Mouse (Mus musculus) layer of hippocampus, postnatal 14 days (tissue): ENCODE measurements at regions not wholly inside any gene's neighbourhood (a gene's known extent, or its start where the extent isn't known, plus 50 kb on each side); places are given as distances from the start of the nearest gene placed in this dataset.
"Not testable (repeated sequence)": the region's sequence is repeated elsewhere in the genome, so short reads cannot be mapped to it uniquely, and the experiment has no call there.

Experiments used
- DNase-seq, 2 experiments: peaks; one replicate each; pipeline ENCODE4 v3.0.0; 2021 to 2022; ENCODE audit warnings: low spot score in 2 of 2, mixed read lengths in 1 of 2

DNA sequence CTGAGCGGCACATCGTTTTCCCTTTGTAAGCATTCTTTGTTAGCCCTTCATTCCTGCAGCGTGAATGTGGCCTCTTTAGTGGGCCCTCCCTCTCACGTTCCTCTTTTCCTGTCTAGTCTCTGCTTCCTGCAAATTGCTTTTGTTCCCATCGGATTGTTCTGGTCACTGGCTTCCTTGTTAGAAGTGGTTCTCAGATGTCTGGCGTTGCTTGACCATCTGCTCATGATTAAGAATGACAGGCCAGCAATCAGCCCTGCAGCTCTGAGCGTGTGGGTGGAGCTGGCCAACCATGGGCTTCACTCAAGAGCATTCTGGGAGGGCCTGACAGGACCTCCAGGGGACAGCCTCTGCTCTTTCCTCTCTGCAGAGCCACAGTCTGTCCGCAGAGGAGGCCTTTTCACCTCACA lies 297.5 kb downstream of the Eipr1 start:
- no peak for DNase-seq

DNA sequence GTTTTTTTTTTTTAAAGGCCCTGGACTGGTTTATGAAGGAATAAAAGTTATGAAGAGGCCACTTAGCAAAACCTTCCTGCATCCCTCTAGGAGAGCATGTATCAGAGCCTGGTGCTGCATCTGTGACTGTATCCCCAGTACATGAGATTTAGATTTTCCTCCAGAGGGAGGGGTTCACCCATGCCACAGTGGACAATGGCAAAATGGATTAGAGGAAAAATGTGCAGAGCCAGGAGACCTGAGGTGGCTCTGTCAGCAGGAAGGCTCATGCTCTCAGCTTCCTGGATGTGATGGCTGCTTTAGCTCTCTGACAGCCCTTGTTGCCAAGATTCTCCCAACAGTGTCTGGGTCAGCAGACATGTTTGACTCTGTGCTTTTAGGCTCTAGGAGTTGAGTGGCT lies 298.2 kb downstream of the Eipr1 start:
- no peak for DNase-seq

DNA sequence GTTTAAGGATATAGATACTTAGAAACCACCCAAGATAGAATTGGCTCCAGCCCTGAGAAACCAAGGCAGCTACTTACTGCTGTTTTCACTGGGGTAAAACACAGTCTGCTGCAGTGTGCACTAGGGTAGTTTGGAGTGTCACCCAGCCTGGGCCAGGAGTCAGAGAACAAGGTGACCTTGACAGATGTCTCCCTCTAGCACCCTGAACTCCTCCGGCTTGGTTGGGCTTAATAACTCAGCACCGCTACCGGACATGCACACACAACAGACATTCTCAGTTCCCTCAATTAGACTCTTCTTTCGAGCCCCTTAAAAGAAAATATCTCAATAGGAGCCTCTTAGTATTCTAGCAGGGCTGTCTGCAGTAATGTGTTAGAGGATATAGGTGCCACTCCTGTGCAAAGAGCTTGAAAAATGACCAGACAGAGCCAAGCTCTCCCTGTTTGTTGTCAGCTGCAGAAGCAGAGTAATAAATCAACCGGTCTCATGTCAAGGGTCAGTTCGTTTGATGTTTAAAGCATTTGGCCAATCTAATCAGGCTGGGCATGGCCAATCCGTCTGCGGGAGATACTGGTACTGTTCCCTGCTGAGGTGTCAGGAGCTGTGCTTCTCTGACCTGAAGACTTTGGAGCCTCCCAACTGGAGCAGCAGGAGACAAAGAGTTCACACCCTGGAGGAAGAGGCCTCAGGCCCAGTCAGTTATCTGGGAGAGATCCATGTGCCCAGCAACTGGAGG lies 299.1 kb downstream of the Eipr1 start:
- no peak for DNase-seq

DNA sequence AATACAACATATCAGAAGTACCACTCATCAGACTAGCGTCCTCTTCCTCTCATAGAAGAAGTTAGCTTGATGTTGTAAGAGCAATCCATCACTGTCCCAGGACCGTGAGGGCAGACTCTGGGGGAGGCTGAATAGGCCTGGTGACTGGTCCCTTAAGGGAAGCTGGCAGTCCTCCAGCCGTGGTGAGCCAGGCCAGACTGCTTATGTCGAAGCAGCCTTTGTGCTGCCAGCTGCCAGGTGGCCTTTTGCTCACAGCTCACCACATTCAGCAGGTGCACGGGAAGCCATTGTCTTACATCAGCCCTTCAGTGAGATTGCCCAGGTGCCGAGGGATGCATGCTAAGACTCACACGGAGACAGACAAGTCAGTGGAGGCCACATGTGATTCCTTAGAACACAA lies 302.8 kb downstream of the Eipr1 start:
- no peak for DNase-seq

DNA sequence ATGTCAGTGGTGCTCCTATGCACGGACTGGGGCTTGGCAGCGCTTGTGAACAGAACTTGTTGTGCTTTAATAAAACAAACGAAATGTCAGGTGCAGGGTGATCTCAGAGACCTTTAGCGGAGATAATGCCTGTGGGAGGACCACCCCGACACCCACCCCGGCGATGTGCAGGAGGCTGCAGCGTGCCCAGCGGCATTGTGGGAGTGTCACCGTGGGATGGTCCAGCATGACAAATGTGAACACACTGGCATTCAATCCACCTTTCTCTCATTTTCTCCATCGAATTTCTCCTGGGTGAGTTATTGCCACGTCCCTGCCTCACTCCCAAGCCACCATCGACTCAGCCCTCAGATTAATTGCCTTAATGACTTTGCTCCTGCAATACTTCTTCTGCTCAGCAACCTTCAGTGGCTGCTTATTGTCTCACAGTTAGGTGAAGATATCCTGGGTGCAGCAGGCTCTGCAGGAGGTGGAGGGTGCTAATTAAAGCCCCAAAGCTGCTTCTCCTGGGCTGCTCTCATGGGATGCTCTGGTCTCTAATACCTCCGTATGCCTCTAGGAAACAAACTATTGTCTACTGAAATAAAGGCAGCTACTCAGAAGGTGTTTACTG lies 310.5 kb downstream of the Eipr1 start:
- no peak for DNase-seq

DNA sequence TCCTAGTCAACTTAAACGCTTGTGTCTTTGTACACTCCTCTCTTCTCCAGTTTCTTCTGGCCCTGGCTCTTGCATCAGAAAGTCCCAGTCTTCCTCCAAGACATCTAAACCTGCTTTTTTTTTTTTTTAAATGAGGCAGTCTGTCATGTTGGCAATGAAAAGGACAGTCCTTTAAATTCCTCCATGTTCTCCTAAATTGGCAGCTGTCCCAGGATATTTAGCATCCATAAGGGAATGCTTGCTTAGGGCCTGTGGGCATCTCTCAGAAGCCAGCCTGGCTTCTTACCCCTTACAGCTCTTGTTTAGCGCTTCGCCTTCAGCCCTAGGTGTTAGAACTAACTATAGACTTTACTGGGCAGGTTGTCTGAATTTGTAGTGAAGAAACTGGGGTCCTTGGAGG lies 311.2 kb downstream of the Eipr1 start:
- no peak for DNase-seq

DNA sequence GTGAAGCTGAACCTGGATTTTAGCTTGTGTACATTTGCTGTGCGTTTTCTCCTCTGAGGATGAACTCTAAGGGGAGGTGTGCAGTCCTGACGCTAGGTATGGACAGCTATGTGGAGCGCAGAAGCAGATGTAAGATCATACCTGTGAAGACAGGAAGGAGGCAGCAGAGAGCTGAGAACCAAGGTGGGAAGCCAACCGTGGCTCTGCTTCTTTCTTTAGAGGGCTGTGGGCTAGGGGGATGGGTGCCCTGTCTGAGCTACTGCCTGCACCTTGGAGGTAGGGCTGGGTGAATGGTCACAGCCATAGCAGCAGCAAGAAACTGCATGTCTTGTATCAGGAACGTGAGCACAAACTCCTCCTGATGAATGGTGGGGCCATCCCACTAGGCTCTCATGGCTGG lies 316.6 kb downstream of the Eipr1 start:
- DNase-seq: no peak

DNA sequence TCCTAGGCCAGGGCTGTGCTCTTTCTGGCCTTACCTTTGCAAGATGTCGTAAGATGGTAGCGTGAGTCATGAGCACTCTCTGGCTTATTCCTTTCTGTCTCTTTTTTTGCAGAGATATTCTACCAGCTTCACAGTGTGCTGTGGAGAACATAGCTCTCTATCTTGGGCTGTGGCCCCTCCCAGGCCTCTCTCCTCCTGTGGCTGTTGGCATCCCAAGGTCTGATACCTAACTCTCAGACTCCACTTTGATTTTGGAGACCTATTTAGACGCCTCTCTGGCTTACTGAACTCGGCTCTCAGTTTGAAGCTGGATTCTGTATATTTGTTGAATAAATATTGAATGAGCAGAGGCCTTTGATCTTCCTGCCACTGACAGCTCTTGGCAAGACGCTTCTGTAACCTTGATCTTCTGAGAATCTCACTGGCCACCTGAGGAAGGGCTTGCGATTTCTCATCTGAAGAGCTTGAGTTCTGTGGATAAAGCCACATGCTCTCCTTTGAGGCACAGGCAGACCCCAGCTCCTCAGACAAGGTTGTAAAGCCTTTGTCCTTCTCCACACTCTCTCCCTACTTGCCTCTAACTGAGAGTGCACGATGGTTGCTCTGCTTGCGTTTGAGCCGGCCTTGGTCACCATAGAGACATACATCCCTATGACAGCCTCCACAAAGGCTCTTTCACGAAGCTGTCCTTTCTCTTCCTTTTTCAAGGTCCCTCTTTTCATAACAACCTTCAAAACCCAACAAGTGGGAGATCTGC lies 323.7 kb downstream of the Eipr1 start:
- no peak for DNase-seq

DNA sequence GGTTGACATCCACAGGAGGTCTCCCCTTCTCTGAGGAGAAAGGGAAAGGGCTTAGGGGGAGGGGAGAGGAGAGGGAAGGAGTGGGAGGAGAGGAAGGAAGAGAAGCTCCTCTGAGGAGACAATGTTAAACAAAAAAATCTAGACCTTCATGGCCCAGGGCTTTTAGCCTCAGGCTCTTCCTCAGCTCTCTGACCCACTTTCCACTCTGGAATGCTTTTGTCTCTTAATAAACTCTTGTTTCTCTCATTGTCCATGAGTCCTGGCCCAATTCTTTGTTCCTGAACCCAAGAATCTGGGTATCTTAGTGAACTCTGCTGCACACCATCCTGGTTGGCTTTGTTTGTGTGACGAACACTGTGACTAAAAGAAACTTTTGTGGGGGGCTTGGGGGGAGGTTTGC lies 325.0 kb downstream of the Eipr1 start:
- no peak for DNase-seq

DNA sequence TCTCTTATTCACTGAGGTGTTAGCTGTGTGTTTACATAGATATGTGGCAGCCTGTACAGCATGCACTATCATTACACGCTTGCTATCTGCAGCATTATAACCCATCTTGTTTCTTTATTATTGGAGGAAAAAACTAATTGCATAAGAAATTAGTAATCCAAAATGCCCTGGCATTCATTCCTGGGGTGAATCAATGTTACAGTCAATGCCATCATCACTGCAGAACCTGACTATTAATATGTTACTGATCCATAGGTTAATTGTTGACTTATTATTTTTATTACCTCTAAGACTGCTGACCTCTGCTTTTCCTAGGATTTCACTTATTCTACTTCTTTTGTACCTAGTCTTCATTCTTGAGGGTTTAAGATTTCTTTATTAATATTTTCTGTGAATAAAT lies 327.4 kb downstream of the Eipr1 start:
- no peak for DNase-seq

DNA sequence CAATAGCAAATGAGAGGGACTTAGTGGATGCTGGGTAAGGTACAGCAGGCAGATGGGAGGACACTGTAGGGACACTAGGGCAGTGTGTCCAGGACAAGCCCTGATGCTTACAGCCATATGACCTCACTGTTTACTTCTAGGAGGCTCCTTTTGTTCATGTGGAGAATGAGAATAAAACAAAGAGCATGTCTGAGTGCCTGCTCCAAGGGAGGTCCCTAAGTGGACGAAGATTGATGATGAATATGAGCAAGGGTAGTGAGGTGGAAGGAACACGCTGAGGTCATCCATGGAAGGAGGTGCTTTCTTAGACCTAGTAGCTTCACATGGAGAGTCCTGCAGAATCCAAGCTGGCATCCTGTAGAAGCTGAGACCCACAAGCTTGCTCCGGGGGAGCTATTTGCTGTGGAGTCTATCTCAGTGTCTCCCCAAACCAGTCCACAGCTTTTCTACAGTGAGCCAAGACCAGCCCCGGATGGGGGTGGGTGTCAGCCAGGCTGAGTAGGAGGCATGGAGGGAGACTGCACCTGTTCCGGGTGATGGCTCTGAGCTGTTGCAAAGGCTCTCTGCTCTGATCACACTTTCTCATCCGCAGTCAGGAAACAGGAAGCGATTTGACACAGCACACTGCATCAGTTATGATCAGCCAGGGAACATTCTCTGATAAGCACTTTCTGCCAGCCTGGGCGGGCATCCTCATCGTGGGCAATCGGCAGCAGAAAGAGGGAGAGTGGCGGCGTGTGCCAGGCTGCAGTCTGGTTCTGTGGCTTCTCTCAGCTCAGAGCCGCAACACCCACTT lies 332.0 kb downstream of the Eipr1 start:
- peak; percentile 66 to 87 for DNase-seq

DNA sequence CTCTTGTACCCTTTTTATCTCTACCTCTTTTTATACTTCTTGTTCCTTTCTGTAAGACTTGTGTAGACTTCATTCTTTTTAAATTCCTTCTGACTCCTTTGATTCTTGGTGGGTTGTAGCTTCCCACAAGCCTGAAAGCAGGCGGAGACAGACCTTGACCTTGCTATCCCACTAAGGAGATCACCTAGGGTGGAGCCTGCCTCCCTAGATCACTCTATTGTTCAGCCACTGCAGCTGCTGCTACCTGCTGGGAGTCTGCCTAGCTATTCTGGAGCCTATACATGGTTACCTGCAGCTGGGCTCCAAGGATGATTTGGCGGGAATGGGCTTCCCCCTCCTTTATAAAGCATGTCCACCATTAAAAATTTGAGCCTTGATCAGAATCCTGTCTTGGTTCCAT lies 335.6 kb downstream of the Eipr1 start:
- not testable (repeated sequence) for DNase-seq

DNA sequence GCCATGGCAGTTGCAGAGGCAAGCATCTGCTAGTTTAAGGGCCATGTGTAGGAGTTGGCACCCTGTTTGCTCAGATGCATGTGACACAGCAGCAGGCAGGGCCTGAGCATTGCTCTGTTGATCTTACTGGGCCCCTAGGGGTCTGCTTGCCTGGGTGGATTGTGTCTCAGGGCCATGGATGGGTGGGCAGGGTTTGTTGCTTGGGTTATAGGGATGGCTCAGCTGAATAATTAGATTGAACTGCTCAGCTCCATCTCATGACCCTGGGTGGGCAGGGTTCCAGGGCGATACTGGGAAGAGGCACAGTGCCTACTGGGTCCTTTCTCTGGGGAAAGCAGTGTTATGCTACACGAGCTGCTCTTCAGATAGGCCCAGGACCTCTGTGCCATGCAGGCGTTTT lies 338.0 kb downstream of the Eipr1 start:
- no peak for DNase-seq

DNA sequence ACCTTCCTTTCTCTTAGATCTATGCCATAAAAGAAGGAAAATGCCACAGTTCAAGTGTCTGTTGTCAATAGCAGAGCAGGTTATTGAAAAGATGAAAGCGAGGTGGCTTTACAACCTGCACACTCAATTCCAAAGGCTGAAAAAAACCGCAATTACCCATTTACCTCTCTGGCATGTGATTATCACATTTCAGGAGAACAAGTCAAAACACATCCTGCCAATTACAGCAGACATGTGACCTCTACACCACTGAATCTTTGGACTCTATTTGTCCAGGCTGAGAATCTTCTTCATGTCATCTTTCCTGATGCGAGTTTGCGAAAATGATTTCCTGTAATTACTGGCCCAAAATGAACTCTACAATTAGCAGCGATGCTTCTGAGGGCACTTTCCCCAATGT lies 338.8 kb downstream of the Eipr1 start:
- no peak for DNase-seq

DNA sequence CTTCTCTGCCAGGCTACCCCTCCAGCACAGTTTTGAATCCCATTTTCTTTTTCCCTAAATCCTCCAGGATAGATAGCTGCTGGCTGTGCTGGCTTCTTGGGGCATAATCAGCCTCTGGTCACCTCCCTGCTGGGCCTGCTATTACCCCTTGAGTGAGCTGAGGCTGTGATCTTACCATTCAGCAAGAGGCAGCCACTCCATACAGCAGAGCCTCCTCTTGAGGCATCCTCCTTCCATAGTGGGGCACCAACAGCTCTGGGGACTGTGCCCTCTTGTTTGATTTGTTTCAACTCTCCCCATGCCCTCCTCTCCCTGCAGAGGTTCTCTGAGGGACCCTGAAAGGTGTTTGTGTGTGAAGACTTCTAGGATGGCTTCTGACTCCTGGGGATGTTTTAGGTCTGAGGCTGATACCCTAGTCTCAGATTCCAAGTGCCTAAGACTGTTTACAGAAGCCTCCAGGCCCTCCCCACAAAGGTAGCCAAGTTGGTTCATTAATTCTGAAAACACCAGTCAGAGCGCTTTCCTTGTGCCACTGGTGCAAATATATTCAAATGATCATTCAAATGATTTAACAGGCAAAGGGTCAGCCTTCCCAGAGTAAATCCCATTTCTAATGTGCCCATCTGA lies 343.9 kb downstream of the Eipr1 start:
- DNase-seq: no peak

DNA sequence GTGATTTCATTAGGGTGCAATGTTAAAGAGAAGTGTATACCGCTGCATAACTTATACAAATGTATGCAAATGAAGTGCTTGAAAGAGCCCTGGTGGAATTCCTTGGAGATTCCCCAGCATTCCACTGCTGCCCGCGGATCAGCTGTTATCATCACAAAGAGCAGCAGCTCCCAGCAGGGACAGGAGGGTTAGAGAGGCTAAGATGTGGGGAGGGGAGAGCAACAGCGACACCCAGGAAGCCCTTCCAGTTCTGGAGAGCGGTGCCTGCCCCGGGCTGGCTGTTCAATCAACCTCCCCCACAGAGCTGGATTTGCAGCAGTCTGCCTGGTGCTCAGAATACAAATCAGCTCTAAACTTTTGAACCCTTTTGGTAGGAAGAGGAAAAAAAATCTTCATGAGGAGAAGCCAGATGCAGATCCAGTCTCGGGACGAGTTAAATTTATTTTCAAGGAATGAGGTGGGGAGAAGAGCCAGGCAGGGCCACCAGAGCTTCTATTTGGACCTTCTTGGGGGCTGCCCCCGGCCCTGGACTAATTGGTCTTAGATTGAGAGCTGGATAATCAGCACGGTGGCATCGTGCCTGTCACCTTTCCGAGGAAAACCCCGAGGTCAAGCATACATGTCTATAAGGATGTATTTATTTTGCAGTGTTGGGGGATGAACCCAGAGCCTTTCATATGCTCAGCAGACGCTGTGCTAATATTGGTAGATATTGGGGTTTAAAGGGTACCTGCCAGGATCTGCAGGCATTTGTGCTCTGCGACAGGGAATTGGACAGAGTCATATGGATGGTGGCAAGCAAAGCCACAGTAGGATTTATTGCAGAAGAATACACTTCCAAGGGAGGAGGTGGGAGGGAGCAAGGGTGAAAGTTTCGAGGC lies 344.7 kb downstream of the Eipr1 start:
- DNase-seq: peak; percentile 39 to 52

DNA sequence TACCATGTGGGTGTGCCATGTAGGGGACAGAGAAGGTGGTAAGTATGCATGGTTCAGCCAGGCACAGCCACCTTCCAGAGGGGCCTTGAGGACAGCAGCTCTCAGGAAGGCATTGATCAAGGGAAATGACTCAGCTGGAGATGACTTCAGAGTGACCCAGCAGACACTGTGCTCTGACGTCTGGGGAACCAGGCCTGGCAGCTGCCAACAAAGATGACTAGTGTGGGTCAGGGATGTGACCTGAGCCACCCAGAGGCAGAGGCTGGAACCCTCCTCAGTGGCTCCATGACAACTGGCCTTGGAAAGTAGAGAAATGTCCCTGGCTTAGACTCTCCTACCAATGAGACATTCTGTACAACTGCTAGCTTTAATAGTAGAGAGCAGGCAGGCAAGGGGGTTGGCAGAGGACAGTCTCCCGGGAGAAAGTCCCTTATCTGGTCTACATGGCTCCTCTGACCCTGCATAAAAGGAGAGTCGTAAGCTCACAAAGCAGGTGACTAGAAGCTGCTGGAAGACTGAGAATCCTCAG lies 348.5 kb downstream of the Eipr1 start:
- no peak for DNase-seq

DNA sequence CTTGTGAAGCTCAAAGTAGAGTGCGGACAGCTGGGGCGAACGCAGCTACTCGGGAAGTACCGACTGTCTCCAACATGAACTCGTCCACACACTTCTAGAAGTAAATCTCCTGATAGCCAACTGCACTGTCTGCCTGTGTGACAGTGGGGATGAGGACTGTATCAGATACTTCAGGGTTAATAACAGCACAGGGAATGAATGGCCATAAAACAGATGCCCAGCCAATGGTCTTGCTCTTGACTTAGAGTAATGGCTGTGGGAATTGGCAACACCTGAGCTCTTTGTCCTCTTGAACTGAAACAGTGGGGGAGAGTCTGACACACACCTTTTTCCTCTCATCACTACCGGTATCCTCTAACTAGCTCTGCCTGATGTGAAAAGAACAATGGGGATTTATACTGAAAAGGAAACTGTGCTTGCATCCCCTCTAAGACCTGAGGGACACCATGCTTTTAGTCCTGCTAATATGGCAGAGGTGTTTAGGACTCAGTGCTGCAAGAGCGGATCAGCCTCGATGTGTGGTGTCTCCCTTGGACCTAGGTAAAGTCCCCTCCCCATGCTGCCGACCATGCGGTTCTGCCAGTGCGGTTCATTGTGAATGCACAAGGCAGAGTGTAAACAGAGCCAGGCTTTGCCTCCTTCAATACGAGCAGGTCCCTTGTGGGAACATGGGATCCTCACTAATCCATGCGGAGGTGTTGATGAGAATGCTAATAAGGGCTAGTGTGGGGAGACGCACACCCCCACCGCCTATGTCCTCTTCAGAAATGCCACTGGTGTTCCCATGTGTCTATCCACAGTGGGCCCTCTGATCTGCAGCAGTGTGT lies 355.5 kb downstream of the Eipr1 start:
- DNase-seq: no peak

DNA sequence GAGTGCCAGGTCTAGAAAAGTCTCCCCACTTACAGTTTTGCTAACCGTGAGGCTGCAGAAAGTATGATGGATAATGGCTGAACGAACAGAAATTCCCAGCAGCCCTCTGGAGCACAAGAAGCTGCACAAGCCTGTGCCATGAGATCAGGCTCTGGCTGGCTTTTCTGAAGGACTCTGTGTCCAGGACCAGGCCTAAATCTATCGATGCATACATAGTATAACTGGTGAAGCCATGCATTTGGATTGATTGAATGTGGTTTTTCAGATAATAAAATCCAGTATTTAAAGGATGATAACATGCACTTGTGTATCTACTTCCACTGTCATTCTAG lies 356.1 kb downstream of the Eipr1 start:
- DNase-seq: no peak
